ENCODE assay signal across 19 mouse cellular contexts in the genomic region with DNA sequence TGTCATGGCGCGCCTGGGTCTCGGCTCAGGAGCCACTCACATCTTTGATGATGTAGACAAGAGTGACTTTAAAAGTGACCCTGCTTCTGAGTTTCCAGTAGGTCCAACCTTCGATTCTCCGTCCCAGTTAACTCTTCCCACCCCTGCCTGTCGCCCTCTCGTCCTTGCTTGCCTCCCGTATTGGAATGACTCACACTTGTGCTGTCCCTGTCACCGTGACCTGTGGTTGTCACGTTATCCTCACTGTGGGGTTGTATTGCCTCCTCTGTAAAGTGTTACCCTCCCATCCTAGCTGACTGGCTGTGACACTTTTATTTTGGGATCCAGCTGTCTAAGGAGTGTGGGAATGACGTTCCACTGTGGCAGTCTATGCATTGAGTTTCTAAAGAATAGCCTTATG. TPM values are rescaled to one million over a fixed set of nuclear protein-coding genes. Genes with fewer than 3 reads are reported as not detected.
"Had no signal": no experiment of that assay in that cellular context is flagged by ENCODE, and none has a peak within 500 bp of the region (broad histone marks: within the 10 kb centered on the region; RNA-seq: fewer than 3 reads in every experiment).

No protein-coding gene starts in this region.

- H3K4me3 ChIP-seq: lung, embryonic 15.5 days; midbrain, embryonic 13.5 days; midbrain, embryonic 15.5 days; neural tube, embryonic 12.5 days; stomach, embryonic 15.5 days had no signal

- H3K4me1 ChIP-seq: lung, embryonic 15.5 days; midbrain, embryonic 13.5 days; midbrain, embryonic 15.5 days; neural tube, embryonic 12.5 days; stomach, embryonic 15.5 days had no signal

- H3K4me2 ChIP-seq: lung, embryonic 15.5 days; midbrain, embryonic 11.5 days; midbrain, embryonic 13.5 days; midbrain, embryonic 15.5 days; neural tube, embryonic 12.5 days; stomach, embryonic 15.5 days had no signal

- H3K27me3 ChIP-seq: lung, embryonic 15.5 days; midbrain, embryonic 13.5 days; midbrain, embryonic 15.5 days; neural tube, embryonic 12.5 days; stomach, embryonic 15.5 days had no signal

- DNase-seq: liver, postnatal 0 days; lung, adult 2 months; lung, postnatal 14 days; lung, postnatal 36 days; right cerebral cortex, postnatal 14 days; thymus, adult 2 months; thymus, postnatal 25 days; thymus, postnatal 4 days had no signal

- H3K27ac ChIP-seq: lung, embryonic 15.5 days; macrophage; midbrain, embryonic 13.5 days; midbrain, embryonic 15.5 days; neural tube, embryonic 12.5 days; stomach, embryonic 15.5 days; stomach, postnatal 0 days had no signal

- ATAC-seq: liver, postnatal 0 days; lung, postnatal 0 days; midbrain, embryonic 13.5 days; midbrain, embryonic 15.5 days had no signal

- H3K9ac ChIP-seq: liver, postnatal 0 days; lung, embryonic 15.5 days; midbrain, embryonic 13.5 days; midbrain, embryonic 15.5 days; neural tube, embryonic 12.5 days; stomach, embryonic 15.5 days had no signal

- H3K36me3 ChIP-seq: lung, embryonic 15.5 days; midbrain, embryonic 13.5 days; midbrain, embryonic 15.5 days; neural tube, embryonic 12.5 days; stomach, embryonic 15.5 days had no signal

- H3K9me3 ChIP-seq: lung, embryonic 15.5 days; midbrain, embryonic 13.5 days; midbrain, embryonic 15.5 days; neural tube, embryonic 12.5 days; stomach, embryonic 15.5 days had no signal

RNA-seq across cellular contexts. Expression of a gene that starts 8.9 kb away (rescaled TPM):
- total RNA-seq: midbrain, postnatal 0 days had no signal
- polyA plus RNA-seq: testis, adult 2 months had no signal
